Mouse (Mus musculus) liver, embryonic 14.5 days (tissue): Measurements from ENCODE around the gene Stx8.

Source experiments
- CTCF ChIP-seq: IDR thresholded peaks from 2 replicates; pipeline ENCODE4 v1.5.1; 2016; ENCODE audit warnings: antibody characterized with exemption, low read depth, control low read depth
- EP300 ChIP-seq: IDR thresholded peaks from 2 replicates; pipeline ENCODE4 v1.6.1; 2016; ENCODE audit warnings: antibody characterized with exemption, low read depth

GRCm38 (mm10) chr11:68036133-68036959, 70.4 kb downstream of the Stx8 start:
- TF ChIP-seq CTCF = no peak
- TF ChIP-seq EP300 = no peak
